Mouse (Mus musculus) embryonic stem cell, embryonic (primary cell): ENCODE results near the gene Tor4a.

ENCODE experiments used
- CTCF ChIA-PET, 4 experiments: fragments of 300-600 bp in 2 of 4; fragments of 350-600 bp in 2 of 4; sonication (Branson Sonifier 250); formaldehyde crosslinking; loops; one replicate each; lab custom pipeline; 2022; ENCODE audit warnings: inconsistent platforms in 2 of 4; lab: Charles Lee
- POLR2A ChIA-PET, 4 experiments: fragments of 300-600 bp in 2 of 4; fragments of 350-600 bp in 2 of 4; sonication (Branson Sonifier 250); formaldehyde crosslinking; loops; one replicate each; lab custom pipeline; 2022; ENCODE audit warnings: antibody characterized with exemption in 4 of 4, inconsistent platforms in 1 of 4; lab: Charles Lee

Tor4a gene

DNA sequence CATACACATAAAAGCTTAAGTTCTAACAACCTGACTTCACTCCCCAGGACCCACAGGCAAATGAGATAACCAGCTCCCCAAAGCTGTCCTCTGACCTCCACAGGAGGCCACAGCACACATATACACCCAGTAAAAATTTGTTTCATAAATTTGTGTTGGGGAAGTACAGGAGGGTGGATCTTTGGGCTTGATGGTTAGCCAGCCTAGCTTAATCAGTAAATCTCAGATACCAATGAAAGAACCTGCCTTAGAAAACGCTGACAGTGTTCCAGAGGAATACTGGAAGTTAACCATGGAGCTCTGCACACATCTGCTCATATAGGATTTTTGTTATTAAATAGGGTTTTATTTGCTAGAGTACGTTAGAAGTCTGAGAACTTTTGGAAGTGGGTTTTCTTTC lies 21.0 kb upstream of the Tor4a start:
- CTCF ChIA-PET = interaction anchor here in 3 of 4 experiments (0.6 to 3.9 kb wide), 5 partner anchors 11 to 119 kb away, joined by 3 to 21 read pairs (median 5); no protein-coding TSS in a partner anchor

GRCm38 (mm10) chr2:25214444-25214843 lies 17.8 kb upstream of the Tor4a start, which contains the start of gene Stpg3:
Gene Stpg3 (minus strand): TSS chr2:25214637.
- ChIA-PET CTCF (interaction anchor here in 2 of 4 experiments (0.7 to 1.3 kb wide), 2 partner anchors 14 to 78 kb away, joined by 3 read pairs; no protein-coding TSS in a partner anchor), POLR2A (interaction anchor here in 3 of 4 experiments (0.7 to 75.9 kb wide), 12 partner anchors 4 to 57 kb away, joined by 3 to 2347 read pairs (median 18); partner anchors contain the start of genes Anapc2 (in 3 of the 3), Ssna1 (in 3 of the 3), Tubb4b (in 3 of the 3) and AL732309.1 (in 2 of the 3))

More for the DNA sequence above, 21.0 kb upstream of the Tor4a start:
- POLR2A ChIA-PET = interaction anchor here in 2 of 4 experiments (1.3 to 75.9 kb wide), 6 partner anchors 7 to 283 kb away, joined by 3 to 2347 read pairs (median 966); partner anchors contain the start of genes AL732309.1 (in 2 of the 2), Anapc2 (in 2 of the 2), Cysrt1 (in 2 of the 2) and Nelfb (in 2 of the 2)

DNA sequence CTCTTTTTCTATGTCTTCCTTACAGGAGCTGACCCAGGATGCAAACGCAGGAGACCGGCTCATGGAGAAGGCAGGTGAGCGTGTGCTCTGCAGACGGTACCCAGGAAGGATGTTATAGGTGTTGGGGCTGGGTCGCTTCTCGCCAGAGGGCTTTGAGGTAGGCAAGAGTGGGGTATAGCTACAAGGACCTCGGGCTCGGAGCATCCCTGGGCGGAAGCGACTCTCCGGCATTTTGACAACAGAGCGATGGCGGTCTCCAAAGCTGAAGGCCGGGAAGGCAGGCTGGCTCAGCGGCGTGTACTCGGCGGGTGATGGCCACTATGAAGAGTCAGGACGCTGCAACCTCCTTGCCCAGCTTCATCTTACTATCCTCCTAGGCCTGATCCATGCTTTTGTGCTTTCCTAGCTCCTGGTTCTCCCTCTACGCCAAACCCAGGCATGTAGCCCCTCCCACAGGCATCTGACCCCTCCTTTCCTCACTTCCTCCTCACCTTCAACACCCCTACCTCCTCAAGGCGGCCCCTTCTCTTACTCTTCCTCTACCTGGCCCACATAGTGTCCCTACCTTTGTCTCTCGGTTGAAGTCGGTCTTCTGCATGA lies 16.7 kb upstream of the Tor4a start:
- ChIA-PET POLR2A (interaction anchor here (0.5 to 75.9 kb wide), 20 partner anchors 3 to 426 kb away, joined by 3 to 2347 read pairs (median 5); partner anchors contain the start of genes Anapc2 (in 4 of the 4), Ssna1 (in 4 of the 4), Tubb4b (in 4 of the 4) and Tor4a (in 3 of the 4)), CTCF (interaction anchor here in 3 of 4 experiments (0.7 to 2.9 kb wide), 9 partner anchors 14 to 365 kb away, joined by 3 to 11 read pairs (median 3); partner anchors contain the start of gene Traf2 (in 1 of the 3))

- CTCF ChIA-PET = interaction anchor here in 3 of 4 experiments (0.6 to 2.9 kb wide), 6 partner anchors 14 to 117 kb away, joined by 3 to 11 read pairs (median 4); partner anchors contain the start of genes Tor4a (in 1 of the 3) and Tubb4b (in 1 of the 3)
- POLR2A ChIA-PET = interaction anchor here (0.5 to 75.9 kb wide), 20 partner anchors 1 to 261 kb away, joined by 3 to 2347 read pairs (median 5); partner anchors contain the start of genes Tor4a (in 4 of the 4), Nrarp (in 3 of the 4), Tubb4b (in 3 of the 4) and AL732309.1 (in 2 of the 4)
Observed at GRCm38 (mm10) chr2:25211121-25211670, 14.5 kb upstream of the Tor4a start, which contains the start of gene Nelfb. Gene Nelfb (minus strand): TSS chr2:25211489.

GRCm38 (mm10) chr2:25210686-25211085 lies 14.0 kb upstream of the Tor4a start:
- CTCF ChIA-PET = interaction anchor here in 2 of 4 experiments (1.2 to 2.9 kb wide), 5 partner anchors 14 to 18 kb away, joined by 3 to 11 read pairs (median 4); partner anchors contain the start of genes Tor4a (in 1 of the 2) and Tubb4b (in 1 of the 2)

DNA sequence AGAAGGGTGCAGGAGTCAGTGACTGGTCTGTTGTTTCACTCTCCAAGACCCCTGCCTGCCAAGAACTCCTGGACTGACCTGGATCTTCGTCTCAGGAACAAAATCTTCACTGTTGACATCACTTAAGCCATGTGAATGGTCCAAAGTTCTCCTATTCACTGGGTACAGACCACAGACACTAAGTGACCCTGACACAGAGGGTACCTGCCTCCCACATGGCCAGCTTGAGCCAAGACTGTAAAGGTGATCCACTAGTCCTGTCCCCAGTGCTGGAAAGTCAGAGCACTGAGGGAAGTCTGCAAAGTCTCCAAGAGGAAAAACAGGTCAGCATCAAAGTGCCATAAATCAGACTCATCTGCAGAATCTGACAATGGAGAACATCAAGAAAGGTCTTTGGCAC lies 10.9 kb upstream of the Tor4a start:
- POLR2A ChIA-PET = interaction anchor here in 3 of 4 experiments (0.5 to 75.9 kb wide), 10 partner anchors 3 to 76 kb away, joined by 3 to 2347 read pairs (median 74); partner anchors contain the start of genes AL732309.1 (in 2 of the 3), Anapc2 (in 2 of the 3), Cysrt1 (in 2 of the 3) and Fam166a (in 2 of the 3)
- CTCF ChIA-PET = interaction anchor here in 1 of 4 experiments (0.8 kb wide), 1 partner anchor 11 kb away, joined by 3 read pairs; the partner anchor contains the start of gene Tor4a

More at GRCm38 (mm10) chr2:25210686-25211085, 14.0 kb upstream of the Tor4a start:
- POLR2A ChIA-PET = interaction anchor here (0.5 to 75.9 kb wide), 18 partner anchors 0 to 261 kb away, joined by 3 to 2347 read pairs (median 5); partner anchors contain the start of genes Tor4a (in 4 of the 4), Tubb4b (in 3 of the 4), AL732309.1 (in 2 of the 4) and Anapc2 (in 2 of the 4)

GRCm38 (mm10) chr2:25203631-25204214 lies 7.0 kb upstream of the Tor4a start:
- POLR2A ChIA-PET = interaction anchor here in 3 of 4 experiments (1.0 to 75.9 kb wide), 10 partner anchors 7 to 109 kb away, joined by 3 to 2347 read pairs (median 20); partner anchors contain the start of genes Tubb4b (in 3 of the 3), AL732309.1 (in 2 of the 3), Anapc2 (in 2 of the 3) and Cysrt1 (in 2 of the 3)
- CTCF ChIA-PET = interaction anchor here in 3 of 4 experiments (0.5 to 1.0 kb wide), 4 partner anchors 9 to 136 kb away, joined by 3 to 4 read pairs (median 3); no protein-coding TSS in a partner anchor

DNA sequence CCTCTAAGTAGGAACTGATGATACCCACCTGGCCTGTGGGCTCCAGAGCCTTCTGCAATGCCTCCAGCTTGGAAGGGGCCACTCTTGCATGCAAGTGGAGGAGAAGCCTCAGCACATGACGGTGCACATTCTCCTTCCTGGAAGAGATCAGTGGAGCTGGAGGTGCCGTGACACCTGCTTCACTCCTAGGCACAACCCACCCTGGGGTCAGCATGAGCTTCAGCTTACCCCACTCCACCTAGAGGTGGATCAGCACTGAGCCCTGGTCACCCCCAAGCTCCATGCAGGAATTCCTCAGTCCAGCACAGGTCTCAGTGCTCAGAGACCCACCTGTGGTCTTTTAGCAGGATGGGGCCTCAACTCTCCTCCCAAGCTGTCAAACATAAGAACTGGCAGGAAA lies 3.9 kb upstream of the Tor4a start:
- ChIA-PET POLR2A (interaction anchor here in 3 of 4 experiments (0.6 to 55.8 kb wide), 5 partner anchors 10 to 39 kb away, joined by 3 to 2347 read pairs (median 117); partner anchors contain the start of genes Fam166a (in 2 of the 3), Nelfb (in 2 of the 3), Stpg3 (in 2 of the 3) and Tubb4b (in 2 of the 3)), CTCF (interaction anchor here in 2 of 4 experiments (1.0 to 1.1 kb wide), 2 partner anchors 28 to 190 kb away, joined by 3 read pairs; no protein-coding TSS in a partner anchor)

DNA sequence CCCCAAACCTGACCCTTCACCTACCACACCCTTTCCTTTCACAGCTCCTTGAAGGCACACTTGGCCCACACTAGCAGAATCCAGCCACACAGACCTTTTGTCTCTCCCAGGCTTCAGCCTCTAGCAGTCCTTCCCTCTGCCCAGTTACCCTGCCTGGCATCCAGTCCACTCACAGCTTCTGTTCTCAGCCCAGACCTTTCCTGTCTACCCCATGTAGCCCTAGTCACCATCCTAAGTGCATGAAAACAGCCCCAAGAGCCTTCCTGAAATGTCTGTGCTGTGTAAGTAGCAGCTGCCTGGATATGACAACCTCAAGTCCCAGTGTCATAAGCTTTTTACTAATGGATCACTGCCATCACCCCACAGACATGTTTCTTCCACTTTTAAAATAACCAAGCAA lies 1.3 kb upstream of the Tor4a start:
- CTCF ChIA-PET = interaction anchor here in 3 of 4 experiments (0.6 to 4.7 kb wide), 6 partner anchors 30 to 223 kb away, joined by 3 to 39 read pairs (median 3); no protein-coding TSS in a partner anchor
- POLR2A ChIA-PET = interaction anchor here (0.7 to 55.8 kb wide), 17 partner anchors 7 to 178 kb away, joined by 3 to 2347 read pairs (median 15); partner anchors contain the start of genes AL732309.1 (in 2 of the 4), Cysrt1 (in 2 of the 4), Nelfb (in 2 of the 4) and Nrarp (in 2 of the 4)

GRCm38 (mm10) chr2:25197191-25197590 lies 505 bp upstream of the Tor4a start:
- CTCF ChIA-PET = interaction anchor here in 3 of 4 experiments (0.6 to 4.7 kb wide), 14 partner anchors 13 to 222 kb away, joined by 3 to 39 read pairs (median 4); partner anchors contain the start of genes AL732309.1 (in 1 of the 3), Nelfb (in 1 of the 3), Nrarp (in 1 of the 3) and Tmem203 (in 1 of the 3)
- POLR2A ChIA-PET = interaction anchor here (0.6 to 55.8 kb wide), 36 partner anchors 8 to 361 kb away, joined by 3 to 2347 read pairs (median 7); partner anchors contain the start of genes Tubb4b (in 4 of the 4), Nelfb (in 3 of the 4), Tmem203 (in 3 of the 4) and AL732309.1 (in 2 of the 4)

DNA sequence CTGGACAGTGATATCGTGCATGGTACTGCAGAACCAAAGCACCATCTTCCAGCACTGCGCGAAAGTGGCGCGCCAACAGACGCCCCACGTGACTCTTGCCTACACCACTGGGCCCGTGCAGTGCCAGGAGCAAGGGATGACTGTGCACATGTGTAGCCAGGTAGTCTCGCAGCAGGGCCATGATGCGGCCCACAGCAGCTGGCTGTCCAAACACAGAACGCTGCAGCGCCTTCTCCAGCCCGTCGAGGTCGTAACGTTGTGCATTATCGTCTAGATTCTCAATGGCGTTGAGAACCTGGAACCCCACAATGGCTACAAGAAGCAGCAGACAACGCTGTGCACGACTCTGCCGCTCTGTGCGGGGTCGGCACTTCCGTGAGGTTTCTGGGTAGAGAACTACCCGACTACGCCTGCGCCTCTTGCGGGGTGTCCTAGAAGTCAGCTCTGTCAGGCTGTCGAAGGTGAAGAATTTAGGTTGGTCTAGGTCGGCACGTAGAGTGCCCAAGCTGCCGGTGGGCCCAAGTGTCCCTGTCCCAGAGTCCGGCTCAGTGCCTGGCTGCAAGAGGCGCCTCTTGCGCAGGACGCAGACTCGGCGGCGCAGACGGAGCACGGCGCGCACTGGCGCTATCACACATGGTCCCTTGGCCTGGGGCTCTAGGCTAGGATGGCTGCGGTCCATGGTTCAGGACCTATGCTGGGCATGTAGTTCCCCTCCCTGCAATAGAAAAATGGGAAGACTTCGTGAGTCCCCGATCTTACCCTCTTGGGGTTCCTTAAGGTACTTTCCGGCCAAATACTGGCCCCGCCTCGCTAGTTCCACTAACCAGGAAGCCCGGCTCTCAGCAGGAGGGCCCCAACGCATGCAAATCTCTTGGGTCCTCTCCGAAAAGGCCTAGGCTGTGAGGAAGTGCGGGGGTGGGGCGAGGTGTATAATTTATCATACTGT lies 1.2 kb downstream of the Tor4a start:
- CTCF ChIA-PET = interaction anchor here (0.6 to 4.7 kb wide), 32 partner anchors 9 to 303 kb away, joined by 3 to 39 read pairs (median 4); partner anchors contain the start of genes Nrarp (in 2 of the 4), Tmem203 (in 2 of the 4), AL732309.1 (in 1 of the 4) and Abca2 (in 1 of the 4)
- POLR2A ChIA-PET = interaction anchor here (0.6 to 55.8 kb wide), 50 partner anchors 9 to 362 kb away, joined by 3 to 2347 read pairs (median 6); partner anchors contain the start of genes Tubb4b (in 4 of the 4), Nelfb (in 3 of the 4), Nrarp (in 3 of the 4) and Tmem203 (in 3 of the 4)

DNA sequence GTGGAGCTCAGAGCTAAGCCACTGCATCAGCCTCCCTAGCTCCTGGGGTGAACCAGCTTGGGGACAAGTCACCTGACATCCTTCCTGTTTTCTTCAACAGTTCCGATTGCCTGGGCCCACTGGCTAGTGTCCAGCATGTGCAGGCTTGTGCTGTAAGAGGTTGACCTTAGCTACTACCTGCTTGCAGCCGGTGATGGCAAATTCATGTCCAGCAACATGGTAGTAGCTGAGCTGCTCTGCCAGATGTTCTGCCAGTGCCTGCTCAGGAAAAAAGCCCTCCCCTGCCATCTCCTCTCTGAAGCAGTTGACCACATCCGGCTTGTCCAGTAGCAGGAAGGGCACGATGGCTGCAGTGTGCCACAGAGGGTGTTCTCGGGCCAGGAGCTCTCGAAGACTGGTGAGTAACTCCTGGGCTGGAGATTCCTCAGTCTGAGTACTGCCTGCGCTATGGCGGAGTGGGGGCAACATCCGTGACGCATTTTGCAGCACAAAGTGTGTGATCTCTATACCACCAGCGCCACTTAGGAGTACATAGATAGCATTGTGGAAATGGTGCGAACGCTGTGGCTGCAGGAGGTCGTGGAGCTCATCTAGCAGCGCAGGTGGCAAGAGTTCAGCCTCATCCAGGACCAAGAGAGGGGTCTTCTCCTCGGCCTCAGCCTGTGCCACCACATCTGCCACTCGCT lies 2.1 kb downstream of the Tor4a start:
- ChIA-PET POLR2A (interaction anchor here (0.6 to 55.8 kb wide), 43 partner anchors 9 to 260 kb away, joined by 3 to 2347 read pairs (median 4); partner anchors contain the start of genes Tubb4b (in 4 of the 4), Nrarp (in 3 of the 4), Tmem203 (in 3 of the 4) and Tprn (in 3 of the 4)), CTCF (interaction anchor here (0.8 to 4.7 kb wide), 25 partner anchors 8 to 302 kb away, joined by 3 to 39 read pairs (median 4); partner anchors contain the start of genes Nrarp (in 2 of the 4), Abca2 (in 1 of the 4), Nelfb (in 1 of the 4) and Tmem203 (in 1 of the 4))

DNA sequence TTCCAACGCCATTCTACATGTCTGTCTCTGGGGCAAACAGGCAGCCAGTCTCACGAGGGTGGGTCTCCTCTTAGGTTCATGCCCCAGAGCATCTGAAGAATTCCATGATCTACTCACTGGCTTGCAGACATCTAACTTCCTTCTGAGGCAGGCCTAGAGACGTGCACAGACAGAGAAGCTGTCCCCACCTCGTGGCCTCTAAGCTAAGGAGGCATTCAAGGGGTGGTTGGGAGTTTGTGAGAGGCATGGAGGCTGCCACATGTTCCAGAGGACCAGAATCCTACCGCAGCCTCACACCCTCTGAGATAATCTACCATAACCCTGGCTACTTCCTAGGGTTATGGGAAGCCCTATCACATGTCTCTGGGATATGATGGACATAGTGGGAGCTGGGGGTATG lies 2.7 kb downstream of the Tor4a start:
- POLR2A ChIA-PET = interaction anchor here (0.6 to 55.8 kb wide), 38 partner anchors 8 to 259 kb away, joined by 3 to 2347 read pairs (median 4); partner anchors contain the start of genes Tubb4b (in 4 of the 4), Nrarp (in 3 of the 4), Tprn (in 3 of the 4) and AL732309.1 (in 2 of the 4)
- CTCF ChIA-PET = interaction anchor here in 3 of 4 experiments (0.8 to 4.7 kb wide), 16 partner anchors 9 to 235 kb away, joined by 3 to 39 read pairs (median 5); partner anchors contain the start of genes Nrarp (in 2 of the 3), Abca2 (in 1 of the 3), Nelfb (in 1 of the 3) and Tmem203 (in 1 of the 3)
